Mouse (Mus musculus) kidney, adult 8-10 months (tissue): ENCODE results near the gene Fam160a2.

ENCODE experiments used
- DNase-seq, 2 experiments: peaks; one replicate each; pipeline ENCODE4 v3.0.0; 2022

The Fam160a2 gene

GRCm38 (mm10) chr7:105399935-105400624 is at the start of gene Fam160a2:
Fam160a2 (minus strand) TSS chr7:105400054.
- DNase-seq = peak; percentile 100

GRCm38 (mm10) chr7:105445076-105445475 is 45.2 kb upstream of the Fam160a2 start:
- DNase-seq = peak in 1 of 2 experiments; percentile 5

GRCm38 (mm10) chr7:105441426-105441825 is 41.6 kb upstream of the Fam160a2 start:
- DNase-seq = no peak

- no peak for DNase-seq
These were observed 38.3 kb upstream of the Fam160a2 start for GRCm38 (mm10) chr7:105437979-105438772.

- no peak for DNase-seq
These were observed 34.9 kb upstream of the Fam160a2 start for GRCm38 (mm10) chr7:105434798-105435197.

- no peak for DNase-seq
These were observed 34.0 kb upstream of the Fam160a2 start for GRCm38 (mm10) chr7:105433859-105434258.

- DNase-seq = no peak
These were observed 32.2 kb upstream of the Fam160a2 start for GRCm38 (mm10) chr7:105432058-105432457.

GRCm38 (mm10) chr7:105426051-105426450 is 26.2 kb upstream of the Fam160a2 start:
- DNase-seq = no peak

- DNase-seq = no peak
These were observed 25.7 kb upstream of the Fam160a2 start, which contains the start of gene Cckbr for GRCm38 (mm10) chr7:105425424-105426043. Cckbr (plus strand) TSS chr7:105425731.

GRCm38 (mm10) chr7:105424368-105424767 is 24.5 kb upstream of the Fam160a2 start:
- DNase-seq = no peak

GRCm38 (mm10) chr7:105420903-105421302 is 21.0 kb upstream of the Fam160a2 start:
- no peak for DNase-seq

GRCm38 (mm10) chr7:105418106-105418505 is 18.3 kb upstream of the Fam160a2 start:
- no peak for DNase-seq

GRCm38 (mm10) chr7:105416529-105416928 is 16.7 kb upstream of the Fam160a2 start:
- no peak for DNase-seq

- DNase-seq = no peak
These were observed 14.5 kb upstream of the Fam160a2 start for GRCm38 (mm10) chr7:105414385-105414784.

- DNase-seq = peak; percentile 55 to 88
These were observed 12.2 kb upstream of the Fam160a2 start for GRCm38 (mm10) chr7:105411874-105412632.

GRCm38 (mm10) chr7:105406322-105406721 is 6.5 kb upstream of the Fam160a2 start:
- DNase-seq = no peak

GRCm38 (mm10) chr7:105404268-105404667 is 4.4 kb upstream of the Fam160a2 start, which contains the start of gene Cnga4:
Cnga4 (plus strand) TSS chr7:105404568.
- no peak for DNase-seq

- no peak for DNase-seq
These were observed 558 bp downstream of the Fam160a2 start for GRCm38 (mm10) chr7:105399058-105399934.

GRCm38 (mm10) chr7:105396126-105396525 is 3.7 kb downstream of the Fam160a2 start:
- no peak for DNase-seq

GRCm38 (mm10) chr7:105395131-105395820 is 4.6 kb downstream of the Fam160a2 start:
- DNase-seq = peak in 1 of 2 experiments; percentile 18

GRCm38 (mm10) chr7:105394606-105395005 is 5.2 kb downstream of the Fam160a2 start:
- DNase-seq = no peak
